Mouse (Mus musculus) liver, embryonic 16.5 days (tissue): ENCODE measurements around the gene Rapgef2. TPM values are rescaled to one million over a fixed set of nuclear protein-coding genes. Genes with fewer than 3 reads are reported as not detected.

ENCODE experiments used
- ATAC-seq: fragments of 200-750 bp; cut with Nextera tagmentation; 2 replicates; pipeline ENCODE4 v1.8.0; 2017; ENCODE audit warnings: low read depth, mild to moderate bottlenecking, moderate number of reproducible peaks, moderate library complexity
- H3K27ac ChIP-seq: fragments of 300-500 bp; sonication (generic); 2 replicates; pipeline ENCODE4 v1.5.1; 2014; ENCODE audit warnings: mild to moderate bottlenecking, low read length
- H3K27me3 ChIP-seq: fragments of 300-500 bp; sonication (generic); 2 replicates; pipeline ENCODE4 v1.6.1; 2014; ENCODE audit warnings: low read depth, low read length, mixed read lengths; ENCODE audit not compliant: control insufficient read depth, insufficient read depth
- H3K36me3 ChIP-seq: fragments of 300-500 bp; sonication (generic); 2 replicates; pipeline ENCODE4 v1.6.1; 2014; ENCODE audit warnings: mild to moderate bottlenecking; ENCODE audit not compliant: control insufficient read depth, insufficient read depth
- H3K4me1 ChIP-seq: fragments of 300-500 bp; sonication (generic); 2 replicates; pipeline ENCODE4 v1.6.1; 2014; ENCODE audit warnings: low read depth, low read length, mixed read lengths; ENCODE audit not compliant: control insufficient read depth
- H3K4me2 ChIP-seq: fragments of 300-500 bp; sonication (generic); 2 replicates; pipeline ENCODE4 v1.6.1; 2014; ENCODE audit warnings: low read depth, low read length, mixed read lengths
- H3K4me3 ChIP-seq: fragments of 300-500 bp; sonication (generic); 2 replicates; pipeline ENCODE4 v1.5.1; 2014; ENCODE audit warnings: low read depth, mild to moderate bottlenecking, low read length
- H3K9ac ChIP-seq: fragments of 300-500 bp; sonication (generic); 2 replicates; pipeline ENCODE4 v1.6.1; 2014; ENCODE audit warnings: low read depth, low read length
- H3K9me3 ChIP-seq: fragments of 300-500 bp; sonication (generic); replicated peaks from 2 replicates; pipeline ENCODE4 v1.6.1; 2016; ENCODE audit warnings: low read length; ENCODE audit not compliant: control insufficient read depth
- WGBS: fragments of 180-500 bp; shearing (Covaris S2); extraction: QIAGEN DNeasy Blood & Tissue Kit; methylation state at CpG from one replicate; pipeline ENCODE4 v1.1.7; 2014; ENCODE audit not compliant: insufficient replicate concordance; 5-methylcytosine and 5-hydroxymethylcytosine counted together
- polyA plus RNA-seq: library from polyadenylated mRNA; unstranded; fragments of >200 nt; fragmentation: Nextera tagmentation; extraction: Ambion mirVana; gene quantifications from 2 replicates; pipeline ENCODE4 v1.2.1, GENCODE M21; 2015

Rapgef2 gene
- polyA plus RNA-seq, 1 experiment from 2014 or later: 1.4 TPM

- no peak overlapping the region for H3K4me2 ChIP-seq
- H3K9me3 ChIP-seq: no peaks in the 10 kb centered on the region
- no peak overlapping the region for H3K27ac ChIP-seq
- no peaks in the 10 kb centered on the region for H3K4me1 ChIP-seq
- no peaks in the 10 kb centered on the region for H3K36me3 ChIP-seq
- ATAC-seq: no peak
- H3K27me3 ChIP-seq: no peaks in the 10 kb centered on the region
- no peak overlapping the region for H3K9ac ChIP-seq
- WGBS: 77% methylated on average over 8 of the region's 8 CpGs
- H3K4me3 ChIP-seq: no peak overlapping the region
Observed at GRCm38 (mm10) chr3:79269872-79270271, 16.4 kb downstream of the Rapgef2 start.

GRCm38 (mm10) chr3:79266976-79267375 is 19.3 kb downstream of the Rapgef2 start:
- Histone ChIP-seq H3K4me2 (no peak overlapping the region), H3K9me3 (no peaks in the 10 kb centered on the region), H3K4me3 (no peak overlapping the region), H3K36me3 (no peaks in the 10 kb centered on the region), H3K27ac (no peak overlapping the region), H3K27me3 (no peaks in the 10 kb centered on the region), H3K4me1 (no peaks in the 10 kb centered on the region), H3K9ac (no peak overlapping the region)
- 69% methylated on average over 6 of the region's 6 CpGs for WGBS
- ATAC-seq: no peak

GRCm38 (mm10) chr3:79261816-79262316 is 24.5 kb downstream of the Rapgef2 start:
- H3K4me2 ChIP-seq: no peak overlapping the region
- peak; percentile 87 for ATAC-seq
- peak overlapping the region; percentile 52; the same call in 1 of the 2 replicates for H3K27ac ChIP-seq
- H3K4me3 ChIP-seq: no peak overlapping the region
- H3K36me3 ChIP-seq: no peaks in the 10 kb centered on the region
- H3K9me3 ChIP-seq: no peaks in the 10 kb centered on the region
- H3K9ac ChIP-seq: no peak overlapping the region
- WGBS: 50% methylated on average over 6 of the region's 6 CpGs
- H3K4me1 ChIP-seq: no peaks in the 10 kb centered on the region; the same call in 1 of the 2 replicates
- H3K27me3 ChIP-seq: no peaks in the 10 kb centered on the region

GRCm38 (mm10) chr3:79254023-79254422 is 32.3 kb downstream of the Rapgef2 start:
- 62% methylated on average over 3 of the region's 3 CpGs for WGBS
- no peak overlapping the region for H3K4me3 ChIP-seq

GRCm38 (mm10) chr3:79253416-79253815 is 32.9 kb downstream of the Rapgef2 start:
- Histone ChIP-seq H3K27me3 (no peaks in the 10 kb centered on the region), H3K9me3 (no peaks in the 10 kb centered on the region), H3K4me2 (no peak overlapping the region), H3K9ac (no peak overlapping the region), H3K4me1 (no peaks in the 10 kb centered on the region), H3K36me3 (no peaks in the 10 kb centered on the region), H3K27ac (no peak overlapping the region), H3K4me3 (no peak overlapping the region)
- ATAC-seq: no peak
- 47% methylated on average over 9 of the region's 9 CpGs for WGBS

More at GRCm38 (mm10) chr3:79254023-79254422, 32.3 kb downstream of the Rapgef2 start:
- no peaks in the 10 kb centered on the region for H3K9me3 ChIP-seq
- H3K27ac ChIP-seq: no peak overlapping the region
- H3K36me3 ChIP-seq: no peaks in the 10 kb centered on the region
- no peak for ATAC-seq
- no peaks in the 10 kb centered on the region for H3K27me3 ChIP-seq
- H3K4me2 ChIP-seq: no peak overlapping the region
- H3K9ac ChIP-seq: no peak overlapping the region
- H3K4me1 ChIP-seq: no peaks in the 10 kb centered on the region

- no peaks in the 10 kb centered on the region for H3K27me3 ChIP-seq
- H3K4me3 ChIP-seq: no peak overlapping the region
- no peaks in the 10 kb centered on the region for H3K9me3 ChIP-seq
- WGBS: 19% methylated on average over 5 of the region's 5 CpGs
- ATAC-seq: no peak
- H3K27ac ChIP-seq: no peak overlapping the region
- no peak overlapping the region for H3K4me2 ChIP-seq
- H3K36me3 ChIP-seq: no peaks in the 10 kb centered on the region
- H3K9ac ChIP-seq: no peak overlapping the region
- no peaks in the 10 kb centered on the region for H3K4me1 ChIP-seq
Observed at GRCm38 (mm10) chr3:79252921-79253394, 33.4 kb downstream of the Rapgef2 start.

GRCm38 (mm10) chr3:79249955-79250354 is 36.4 kb downstream of the Rapgef2 start:
- no peak overlapping the region for H3K9ac ChIP-seq
- H3K9me3 ChIP-seq: no peaks in the 10 kb centered on the region
- H3K4me2 ChIP-seq: no peak overlapping the region
- no peak overlapping the region for H3K4me3 ChIP-seq
- H3K4me1 ChIP-seq: no peaks in the 10 kb centered on the region; the same call in 1 of the 2 replicates
- no peak overlapping the region for H3K27ac ChIP-seq
- no peak for ATAC-seq
- WGBS: 48% methylated on average over 1 of the region's 1 CpGs
- no peaks in the 10 kb centered on the region for H3K27me3 ChIP-seq
- no peaks in the 10 kb centered on the region for H3K36me3 ChIP-seq

GRCm38 (mm10) chr3:79248659-79249235 is 37.6 kb downstream of the Rapgef2 start:
- H3K4me3 ChIP-seq: no peak overlapping the region
- no peak for ATAC-seq
- no peaks in the 10 kb centered on the region; the same call in 1 of the 2 replicates for H3K4me1 ChIP-seq
- H3K27me3 ChIP-seq: no peaks in the 10 kb centered on the region
- H3K4me2 ChIP-seq: no peak overlapping the region
- H3K9ac ChIP-seq: no peak overlapping the region
- 40% methylated on average over 5 of the region's 5 CpGs for WGBS
- H3K27ac ChIP-seq: no peak overlapping the region
- no peaks in the 10 kb centered on the region for H3K36me3 ChIP-seq
- no peaks in the 10 kb centered on the region for H3K9me3 ChIP-seq

- no peak overlapping the region for H3K4me3 ChIP-seq
- H3K9ac ChIP-seq: no peak overlapping the region
- no peaks in the 10 kb centered on the region for H3K36me3 ChIP-seq
- H3K27me3 ChIP-seq: no peaks in the 10 kb centered on the region
- H3K9me3 ChIP-seq: no peaks in the 10 kb centered on the region
- no peaks in the 10 kb centered on the region; the same call in 1 of the 2 replicates for H3K4me1 ChIP-seq
- ATAC-seq: 0 out of 2 replicates have a peak, but pooled peaks have one; percentile 19
- WGBS: 29% methylated on average over 11 of the region's 11 CpGs
- H3K27ac ChIP-seq: no peak overlapping the region
- no peak overlapping the region for H3K4me2 ChIP-seq
Observed at GRCm38 (mm10) chr3:79248208-79248607, 38.1 kb downstream of the Rapgef2 start.
